Mouse (Mus musculus): ENCODE measurements at regions not wholly inside any gene's neighbourhood (a gene's known extent, or its start where the extent isn't known, plus 50 kb on each side); places are given as distances from the start of the nearest gene placed in this dataset.

GRCm38 (mm10) chr14:76700190-76700589 lies 143.5 kb upstream of the Serp2 start:
- H3K4me3 ChIP-seq: no peak overlapping the region
- no peaks in the 10 kb centered on the region for H3K9me3 ChIP-seq
- no peaks in the 10 kb centered on the region for H3K36me3 ChIP-seq (replicated peaks)
- 84% methylated on average over 4 of the region's 4 CpGs for WGBS
- H3K27ac ChIP-seq (replicated peaks): no peak overlapping the region
- peaks cover 56% of the 10 kb centered on the region for H3K4me1 ChIP-seq
- H3K27me3 ChIP-seq (replicated peaks; ENCODE audit: low read depth, poor library complexity, severe bottlenecking): no peaks in the 10 kb centered on the region
- no peak for DNase-seq (ENCODE audit: low spot score)

DNA sequence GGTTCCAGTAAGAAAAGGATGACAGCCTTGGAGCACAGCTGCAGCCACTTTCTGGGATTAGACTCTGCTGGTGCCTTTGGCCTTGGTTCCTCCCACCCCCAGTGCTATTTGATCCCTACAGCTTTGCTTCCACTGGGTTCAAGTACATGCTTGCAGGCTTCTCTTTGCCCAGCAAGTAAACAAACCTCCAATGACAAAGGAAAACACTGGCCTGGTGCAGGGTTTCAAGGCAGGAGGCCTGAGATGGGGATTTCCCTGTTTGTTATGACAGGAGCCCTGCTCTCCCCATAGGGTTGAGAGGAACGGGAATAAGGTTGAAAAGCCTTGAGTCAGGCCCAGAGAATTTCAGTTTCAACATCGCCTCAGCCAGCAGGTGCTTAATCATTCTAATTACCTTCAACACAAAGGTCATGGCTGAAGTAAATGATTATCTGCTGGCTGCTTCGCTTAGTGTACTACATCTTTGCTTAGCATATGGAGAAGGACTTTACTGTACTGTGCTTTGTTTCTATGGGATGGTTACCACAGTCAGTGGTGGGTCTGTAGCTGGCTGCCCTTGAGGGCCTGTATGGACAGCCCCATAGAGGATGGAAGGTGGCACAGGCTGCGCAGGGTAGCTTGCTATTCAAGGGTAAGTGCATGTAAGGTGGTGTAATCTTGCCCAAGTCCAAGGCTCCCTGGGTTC lies 142.2 kb upstream of the Serp2 start:
- no peaks in the 10 kb centered on the region for H3K9me3 ChIP-seq
- no peak overlapping the region for H3K4me3 ChIP-seq
- WGBS: 30% methylated on average over 4 of the region's 4 CpGs
- no peaks in the 10 kb centered on the region for H3K27me3 ChIP-seq (replicated peaks; ENCODE audit: low read depth, poor library complexity, severe bottlenecking)
- H3K36me3 ChIP-seq (replicated peaks): no peaks in the 10 kb centered on the region
- DNase-seq (ENCODE audit: low spot score): peak; percentile 76
- H3K4me1 ChIP-seq: peaks cover 69% of the 10 kb centered on the region
- H3K27ac ChIP-seq (replicated peaks): peak overlapping the region; percentile 79

GRCm38 (mm10) chr14:76696729-76697128 lies 140.0 kb upstream of the Serp2 start:
- H3K36me3 ChIP-seq (replicated peaks): no peaks in the 10 kb centered on the region
- H3K4me3 ChIP-seq: no peak overlapping the region
- 49% methylated on average over 4 of the region's 4 CpGs for WGBS
- peak; percentile 22 for DNase-seq (ENCODE audit: low spot score)
- H3K4me1 ChIP-seq: peaks cover 70% of the 10 kb centered on the region
- peak overlapping the region; percentile 69 for H3K27ac ChIP-seq (replicated peaks)
- no peaks in the 10 kb centered on the region for H3K27me3 ChIP-seq (replicated peaks; ENCODE audit: low read depth, poor library complexity, severe bottlenecking)
- no peaks in the 10 kb centered on the region for H3K9me3 ChIP-seq

GRCm38 (mm10) chr14:76695691-76696355 lies 139.1 kb upstream of the Serp2 start:
- Histone ChIP-seq H3K4me3 (no peak overlapping the region), H3K4me1 (peaks cover 70% of the 10 kb centered on the region), H3K27me3 (replicated peaks; ENCODE audit: low read depth, poor library complexity, severe bottlenecking) (no peaks in the 10 kb centered on the region), H3K9me3 (no peaks in the 10 kb centered on the region), H3K36me3 (replicated peaks) (no peaks in the 10 kb centered on the region), H3K27ac (replicated peaks) (peak overlapping the region; percentile 69; the same call in 1 of the 2 replicates)
- no peak for DNase-seq (ENCODE audit: low spot score)
- 70% methylated on average over 18 of the region's 18 CpGs for WGBS

GRCm38 (mm10) chr14:76694894-76695293 lies 138.2 kb upstream of the Serp2 start:
- Histone ChIP-seq H3K9me3 (no peaks in the 10 kb centered on the region), H3K4me3 (no peak overlapping the region), H3K4me1 (peaks cover 70% of the 10 kb centered on the region), H3K27ac (replicated peaks) (peak overlapping the region; percentile 80), H3K36me3 (replicated peaks) (no peaks in the 10 kb centered on the region), H3K27me3 (replicated peaks; ENCODE audit: low read depth, poor library complexity, severe bottlenecking) (0 out of 2 replicates have a peak, but pooled peaks cover 1% of the 10 kb centered on the region)
- no peak for DNase-seq (ENCODE audit: low spot score)
- 92% methylated on average over 8 of the region's 8 CpGs for WGBS

- WGBS: 36% methylated on average over 15 of the region's 15 CpGs
- H3K4me1 ChIP-seq: peaks cover 68% of the 10 kb centered on the region
These were observed 136.9 kb upstream of the Serp2 start for GRCm38 (mm10) chr14:76693351-76694317.

DNA sequence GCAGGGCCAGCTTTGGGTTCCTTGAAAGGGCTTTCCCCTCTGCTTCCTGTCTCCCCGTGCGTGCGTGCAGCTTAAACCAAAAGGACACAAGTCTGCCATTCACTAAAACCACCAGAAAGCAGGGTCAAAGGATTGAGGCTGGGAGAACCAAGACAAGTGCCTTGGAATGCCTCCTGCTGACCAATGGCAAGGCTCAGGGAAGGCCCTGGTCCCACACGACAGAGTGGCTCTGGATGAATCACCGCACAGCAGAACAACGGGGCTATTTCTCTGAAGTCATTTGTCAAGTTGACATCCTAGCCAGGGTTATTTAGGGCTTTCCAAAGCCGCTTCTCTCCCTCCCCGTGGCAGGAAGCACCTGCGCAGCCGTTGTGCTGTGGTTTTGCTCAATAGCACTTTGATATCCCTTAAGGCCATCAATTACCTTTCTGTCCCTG lies 131.3 kb upstream of the Serp2 start:
- no peaks in the 10 kb centered on the region for H3K36me3 ChIP-seq (replicated peaks)
- no peaks in the 10 kb centered on the region for H3K9me3 ChIP-seq
- WGBS: 24% methylated on average over 10 of the region's 10 CpGs
- peak overlapping the region; percentile 63 for H3K27ac ChIP-seq (replicated peaks)
- H3K4me3 ChIP-seq: 0 out of 2 replicates have a peak overlapping the region, but pooled peaks have one; percentile 3
- peaks cover 50% of the 10 kb centered on the region for H3K4me1 ChIP-seq
- peaks cover 14% of the 10 kb centered on the region for H3K27me3 ChIP-seq (replicated peaks; ENCODE audit: low read depth, poor library complexity, severe bottlenecking)
- peak; percentile 44 for DNase-seq (ENCODE audit: low spot score)

More at GRCm38 (mm10) chr14:76693351-76694317, 136.9 kb upstream of the Serp2 start:
- no peaks in the 10 kb centered on the region for H3K36me3 ChIP-seq (replicated peaks)
- H3K9me3 ChIP-seq: no peaks in the 10 kb centered on the region
- peak overlapping the region; percentile 80 for H3K27ac ChIP-seq (replicated peaks)
- DNase-seq (ENCODE audit: low spot score): peak; percentile 60
- H3K4me3 ChIP-seq: no peak overlapping the region
- H3K27me3 ChIP-seq (replicated peaks; ENCODE audit: low read depth, poor library complexity, severe bottlenecking): 0 out of 2 replicates have a peak, but pooled peaks cover 6% of the 10 kb centered on the region

DNA sequence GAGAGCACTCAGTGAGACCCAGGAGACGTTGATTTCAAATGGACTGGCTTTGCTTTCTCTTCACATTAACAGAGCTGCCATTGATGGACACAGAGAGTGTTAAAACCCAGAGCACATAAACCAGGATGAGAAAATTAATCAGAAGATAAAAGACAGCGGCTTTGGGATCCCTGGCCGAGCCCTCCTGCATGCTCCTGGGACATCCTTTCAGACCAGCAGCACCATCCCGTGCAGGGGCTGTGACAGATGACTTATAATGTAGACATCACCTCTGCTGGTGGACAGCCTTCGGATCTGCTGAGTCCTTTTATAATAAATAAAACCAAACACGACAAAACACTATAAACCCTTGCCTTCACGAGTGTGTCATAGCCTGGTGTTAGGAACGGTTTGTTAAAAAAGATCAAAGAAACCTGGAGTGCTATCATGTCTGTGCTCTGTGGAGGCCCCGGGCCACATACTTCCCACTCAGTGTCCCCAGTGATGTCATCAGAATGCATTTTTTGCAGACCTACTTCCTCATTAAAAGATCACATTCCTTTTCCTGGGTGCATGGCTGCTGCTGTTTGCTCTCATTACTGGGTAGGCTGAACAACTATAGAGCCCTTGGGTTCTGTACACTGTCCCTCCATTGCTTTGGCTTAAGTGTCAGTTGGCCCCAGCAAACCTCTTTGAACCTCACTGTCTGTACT lies 130.2 kb upstream of the Serp2 start:
- Histone ChIP-seq H3K27me3 (replicated peaks; ENCODE audit: low read depth, poor library complexity, severe bottlenecking) (peaks cover 14% of the 10 kb centered on the region), H3K4me1 (peaks cover 43% of the 10 kb centered on the region), H3K27ac (replicated peaks) (peak overlapping the region; percentile 59), H3K4me3 (no peak overlapping the region), H3K36me3 (replicated peaks) (no peaks in the 10 kb centered on the region), H3K9me3 (no peaks in the 10 kb centered on the region)
- no peak for DNase-seq (ENCODE audit: low spot score)
- 57% methylated on average over 9 of the region's 9 CpGs for WGBS

GRCm38 (mm10) chr14:76685830-76686761 lies 129.4 kb upstream of the Serp2 start:
- H3K9me3 ChIP-seq: no peaks in the 10 kb centered on the region
- no peaks in the 10 kb centered on the region for H3K36me3 ChIP-seq (replicated peaks)
- peaks cover 51% of the 10 kb centered on the region for H3K4me1 ChIP-seq
- H3K27me3 ChIP-seq (replicated peaks; ENCODE audit: low read depth, poor library complexity, severe bottlenecking): peaks cover 14% of the 10 kb centered on the region
- 52% methylated on average over 17 of the region's 17 CpGs for WGBS
- peak overlapping the region; percentile 79 for H3K27ac ChIP-seq (replicated peaks)
- no peak overlapping the region for H3K4me3 ChIP-seq
- peak; percentile 62 for DNase-seq (ENCODE audit: low spot score)

- Histone ChIP-seq H3K36me3 (replicated peaks) (no peaks in the 10 kb centered on the region), H3K4me1 (peaks cover 51% of the 10 kb centered on the region), H3K27ac (replicated peaks) (no peak overlapping the region), H3K4me3 (no peak overlapping the region), H3K9me3 (no peaks in the 10 kb centered on the region), H3K27me3 (replicated peaks; ENCODE audit: low read depth, poor library complexity, severe bottlenecking) (peaks cover 8% of the 10 kb centered on the region)
- DNase-seq (ENCODE audit: low spot score): no peak
- whole genome bisulfite sequencing: 87% methylated on average over 2 of the region's 2 CpGs
These were observed 127.6 kb upstream of the Serp2 start for GRCm38 (mm10) chr14:76684327-76684726.
